Mouse (Mus musculus) embryonic facial prominence, embryonic 11.5 days (tissue): ENCODE data around the gene Spred1. TPM values are rescaled to one million over a fixed set of nuclear protein-coding genes. Genes with fewer than 3 reads are reported as not detected.

Source experiments
- ATAC-seq: fragments of 200-750 bp; cut with Nextera tagmentation; replicated peaks from 2 replicates; pipeline ENCODE4 v1.8.0; 2017; ENCODE audit warnings: low read depth; ENCODE audit not compliant: insufficient number of reproducible peaks, low FRiP score, low TSS enrichment
- DNase-seq: peaks from one replicate; pipeline ENCODE4 v3.0.0-alpha.2; 2015; ENCODE audit warnings: low spot score
- H3K27ac ChIP-seq: fragments of 300-500 bp; sonication (generic); replicated peaks from 2 replicates; pipeline ENCODE4 v1.5.1; 2014; ENCODE audit warnings: mild to moderate bottlenecking, low read depth, low read length, control low read depth
- H3K27me3 ChIP-seq: fragments of 300-500 bp; sonication (generic); 2 replicates; pipeline ENCODE4 v1.6.1; 2014; ENCODE audit warnings: mild to moderate bottlenecking, low read length, moderate library complexity, mixed read lengths; ENCODE audit not compliant: control insufficient read depth, insufficient read depth
- H3K36me3 ChIP-seq: fragments of 300-500 bp; sonication (generic); replicated peaks from 2 replicates; pipeline ENCODE4 v1.6.1; 2014; ENCODE audit warnings: low read depth, mild to moderate bottlenecking, low read length, moderate library complexity, mixed read lengths; ENCODE audit not compliant: control insufficient read depth, insufficient read depth
- H3K4me1 ChIP-seq: fragments of 300-500 bp; sonication (generic); 2 replicates; pipeline ENCODE4 v1.6.1; 2014; ENCODE audit warnings: low read length, mixed read lengths; ENCODE audit not compliant: control insufficient read depth, insufficient read depth
- H3K4me2 ChIP-seq: fragments of 300-500 bp; sonication (generic); 2 replicates; pipeline ENCODE4 v1.6.1; 2014; ENCODE audit warnings: low read depth, mild to moderate bottlenecking, control low read depth, low read length, moderate library complexity
- H3K4me3 ChIP-seq: fragments of 300-500 bp; sonication (generic); 2 replicates; pipeline ENCODE4 v1.5.1; 2014; ENCODE audit warnings: low read depth, low read length, control low read depth
- H3K9ac ChIP-seq: fragments of 300-500 bp; sonication (generic); replicated peaks from 2 replicates; pipeline ENCODE4 v1.6.1; 2014; ENCODE audit warnings: mild to moderate bottlenecking, control low read depth, low read length
- H3K9me3 ChIP-seq: fragments of 300-500 bp; sonication (generic); replicated peaks from 2 replicates; pipeline ENCODE4 v1.6.1; 2016; ENCODE audit warnings: mild to moderate bottlenecking, low read length, inconsistent platforms, mixed read lengths; ENCODE audit not compliant: control insufficient read depth
- WGBS: fragments of 180-500 bp; shearing (Covaris S2); extraction: QIAGEN DNeasy Blood & Tissue Kit; methylation state at CpG from one replicate; pipeline ENCODE4 v1.1.7; 2014; 5-methylcytosine and 5-hydroxymethylcytosine counted together
- polyA plus RNA-seq: library from polyadenylated mRNA; unstranded; fragments of >200 nt; fragmentation: Nextera tagmentation; extraction: Ambion mirVana; gene quantifications from 2 replicates; pipeline ENCODE4 v1.2.1, GENCODE M21; 2014

Gene Spred1
- polyA plus RNA-seq, 1 experiment from 2014 or later: 28.6 TPM

GRCm38 (mm10) chr2:117190915-117191314 is 69.7 kb downstream of the Spred1 start:
- Histone ChIP-seq H3K9me3 (no peaks in the 10 kb centered on the region), H3K4me3 (no peak overlapping the region), H3K27me3 (no peaks in the 10 kb centered on the region), H3K4me1 (no peaks in the 10 kb centered on the region), H3K9ac (no peak overlapping the region), H3K4me2 (no peak overlapping the region), H3K27ac (no peak overlapping the region), H3K36me3 (no peaks in the 10 kb centered on the region)
- ATAC-seq (no peak), DNase-seq (no peak)

GRCm38 (mm10) chr2:117194309-117194708 is 73.1 kb downstream of the Spred1 start:
- no peak overlapping the region for H3K27ac ChIP-seq
- H3K27me3 ChIP-seq: no peaks in the 10 kb centered on the region
- DNase-seq (no peak), ATAC-seq (no peak)
- no peaks in the 10 kb centered on the region for H3K4me1 ChIP-seq
- H3K4me2 ChIP-seq: no peak overlapping the region
- no peaks in the 10 kb centered on the region for H3K9me3 ChIP-seq
- H3K36me3 ChIP-seq: no peaks in the 10 kb centered on the region
- no peak overlapping the region for H3K9ac ChIP-seq
- H3K4me3 ChIP-seq: no peak overlapping the region

- H3K9me3 ChIP-seq: no peaks in the 10 kb centered on the region
- H3K4me2 ChIP-seq: no peak overlapping the region
- no peaks in the 10 kb centered on the region for H3K36me3 ChIP-seq
- no peak overlapping the region for H3K4me3 ChIP-seq
- H3K27ac ChIP-seq: no peak overlapping the region
- ATAC-seq (no peak), DNase-seq (no peak)
- no peaks in the 10 kb centered on the region for H3K4me1 ChIP-seq
- H3K27me3 ChIP-seq: no peaks in the 10 kb centered on the region
- no peak overlapping the region for H3K9ac ChIP-seq
- 37% methylated on average over 2 of the region's 2 CpGs for WGBS
These were observed 74.0 kb downstream of the Spred1 start for GRCm38 (mm10) chr2:117195151-117195550.

GRCm38 (mm10) chr2:117195578-117195977 is 74.4 kb downstream of the Spred1 start:
- H3K4me3 ChIP-seq: no peak overlapping the region
- no peak overlapping the region for H3K4me2 ChIP-seq
- no peaks in the 10 kb centered on the region for H3K9me3 ChIP-seq
- WGBS: 55% methylated on average over 7 of the region's 7 CpGs
- H3K36me3 ChIP-seq: no peaks in the 10 kb centered on the region
- no peak overlapping the region for H3K9ac ChIP-seq
- no peaks in the 10 kb centered on the region for H3K4me1 ChIP-seq
- ATAC-seq (no peak), DNase-seq (no peak)
- H3K27me3 ChIP-seq: no peaks in the 10 kb centered on the region
- H3K27ac ChIP-seq: no peak overlapping the region

- WGBS: 62% methylated on average over 9 of the region's 9 CpGs
- Histone ChIP-seq H3K9me3 (no peaks in the 10 kb centered on the region), H3K4me3 (no peak overlapping the region), H3K9ac (no peak overlapping the region), H3K27ac (no peak overlapping the region), H3K27me3 (no peaks in the 10 kb centered on the region), H3K36me3 (no peaks in the 10 kb centered on the region), H3K4me1 (no peaks in the 10 kb centered on the region), H3K4me2 (no peak overlapping the region)
- ATAC-seq (no peak), DNase-seq (no peak)
These were observed 79.7 kb downstream of the Spred1 start for GRCm38 (mm10) chr2:117200869-117201338.

GRCm38 (mm10) chr2:117203350-117203749 is 82.2 kb downstream of the Spred1 start:
- Histone ChIP-seq H3K9me3 (no peaks in the 10 kb centered on the region), H3K36me3 (no peaks in the 10 kb centered on the region), H3K4me3 (no peak overlapping the region), H3K4me2 (no peak overlapping the region), H3K27me3 (no peaks in the 10 kb centered on the region), H3K9ac (no peak overlapping the region), H3K27ac (no peak overlapping the region), H3K4me1 (no peaks in the 10 kb centered on the region)
- DNase-seq (no peak), ATAC-seq (0 out of 2 replicates have a peak, but pooled peaks have one; percentile 48)
- WGBS: 80% methylated on average over 5 of the region's 5 CpGs

DNA sequence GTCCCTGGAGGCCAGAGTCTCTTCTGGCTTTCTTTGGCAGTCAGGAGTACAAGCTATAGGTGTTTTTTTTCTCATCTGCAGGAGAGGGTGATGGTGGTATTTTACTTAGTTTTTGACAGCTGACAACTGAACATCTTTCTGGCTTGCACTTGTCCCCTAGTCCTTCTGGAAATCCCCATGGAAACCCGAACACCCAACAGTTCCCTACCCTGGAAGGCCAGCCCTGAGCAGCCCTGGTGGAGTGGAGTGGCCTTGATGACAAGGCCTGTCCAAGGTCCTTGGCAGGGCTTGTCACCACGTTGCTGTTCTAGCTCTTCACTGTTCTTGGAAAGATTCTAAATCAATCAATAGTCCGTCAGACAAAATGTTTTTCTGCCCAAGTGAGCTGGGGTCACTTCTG is 83.4 kb downstream of the Spred1 start:
- Histone ChIP-seq H3K4me2 (no peak overlapping the region), H3K9me3 (no peaks in the 10 kb centered on the region), H3K9ac (no peak overlapping the region), H3K27me3 (no peaks in the 10 kb centered on the region), H3K27ac (no peak overlapping the region), H3K4me1 (no peaks in the 10 kb centered on the region), H3K36me3 (no peaks in the 10 kb centered on the region), H3K4me3 (no peak overlapping the region)
- 61% methylated on average over 3 of the region's 3 CpGs for WGBS
- ATAC-seq (no peak), DNase-seq (no peak)

DNA sequence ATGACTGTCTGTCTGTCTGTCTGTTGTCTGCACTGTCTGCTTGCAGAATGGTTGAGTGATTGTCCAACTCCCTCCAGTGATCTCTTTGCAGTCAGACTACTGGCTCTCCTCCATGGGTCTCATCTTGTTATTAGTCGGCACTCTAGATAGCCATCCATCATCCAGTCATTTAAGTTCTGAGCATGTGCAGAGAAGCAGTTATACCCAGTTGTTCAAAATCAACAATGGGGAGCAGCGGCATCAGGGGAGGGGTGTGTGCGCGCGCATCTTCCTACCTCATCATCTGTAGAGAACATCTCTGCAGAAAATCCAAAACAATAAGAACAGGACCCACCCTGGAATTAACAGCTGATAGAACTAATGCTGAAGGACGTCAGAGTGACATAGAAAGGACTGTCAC is 83.9 kb downstream of the Spred1 start:
- WGBS: 89% methylated on average over 6 of the region's 6 CpGs
- H3K36me3 ChIP-seq: no peaks in the 10 kb centered on the region

More for the DNA sequence above, 83.9 kb downstream of the Spred1 start:
- no peak overlapping the region for H3K27ac ChIP-seq
- no peak overlapping the region for H3K4me3 ChIP-seq
- no peak overlapping the region for H3K4me2 ChIP-seq
- DNase-seq (no peak), ATAC-seq (no peak)
- no peaks in the 10 kb centered on the region for H3K9me3 ChIP-seq
- no peak overlapping the region for H3K9ac ChIP-seq
- H3K27me3 ChIP-seq: no peaks in the 10 kb centered on the region
- no peaks in the 10 kb centered on the region for H3K4me1 ChIP-seq
